Mouse (Mus musculus) embryo, embryonic 10.5 days (tissue): ENCODE data around the gene Hilpda.

Experiments
- DNase-seq: peaks from one replicate; pipeline ENCODE4 v3.0.0-alpha.2; 2015; ENCODE audit warnings: low spot score

The Hilpda gene

DNA sequence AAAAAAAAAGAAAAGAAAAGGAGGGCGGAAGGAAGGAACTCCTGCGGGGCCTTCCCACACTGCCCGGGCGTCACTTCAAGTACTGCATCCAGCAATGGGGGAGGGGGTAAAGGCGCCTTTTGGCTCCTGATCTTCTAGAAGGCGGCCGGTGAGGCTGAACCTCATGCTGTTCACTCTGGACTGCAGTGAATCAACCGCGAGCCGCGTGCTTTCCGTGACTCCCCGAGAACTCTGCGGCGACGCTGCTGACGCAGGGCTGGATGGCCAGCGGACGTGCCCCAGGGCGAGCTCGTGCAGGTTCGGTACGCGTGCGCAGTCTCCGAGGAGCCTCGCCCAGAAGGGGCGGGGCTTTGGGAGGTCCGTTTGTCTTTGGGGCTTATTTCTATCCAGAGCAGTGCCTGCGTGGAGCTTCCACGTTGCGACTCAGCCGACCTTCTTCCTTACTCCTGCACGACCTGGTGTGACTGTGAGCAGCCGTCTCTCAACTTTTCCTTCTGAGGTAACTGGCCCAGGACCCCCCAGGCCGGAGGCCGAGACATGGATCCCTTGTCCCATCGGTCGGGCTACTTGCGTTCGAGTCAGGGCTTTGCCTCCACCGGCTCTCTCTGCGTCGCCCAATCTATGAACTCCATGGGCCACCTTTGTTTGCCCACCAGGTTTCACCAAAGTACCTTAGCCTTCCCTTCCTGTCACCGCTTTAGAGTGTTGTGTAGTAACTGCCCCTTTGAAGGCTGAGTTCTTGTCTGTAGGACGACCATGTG is at the start of gene Hilpda:
Gene Hilpda, plus strand, starts transcription at position 177 of the 761 bp plus-strand sequence.
- peak; percentile 97 for DNase-seq

DNA sequence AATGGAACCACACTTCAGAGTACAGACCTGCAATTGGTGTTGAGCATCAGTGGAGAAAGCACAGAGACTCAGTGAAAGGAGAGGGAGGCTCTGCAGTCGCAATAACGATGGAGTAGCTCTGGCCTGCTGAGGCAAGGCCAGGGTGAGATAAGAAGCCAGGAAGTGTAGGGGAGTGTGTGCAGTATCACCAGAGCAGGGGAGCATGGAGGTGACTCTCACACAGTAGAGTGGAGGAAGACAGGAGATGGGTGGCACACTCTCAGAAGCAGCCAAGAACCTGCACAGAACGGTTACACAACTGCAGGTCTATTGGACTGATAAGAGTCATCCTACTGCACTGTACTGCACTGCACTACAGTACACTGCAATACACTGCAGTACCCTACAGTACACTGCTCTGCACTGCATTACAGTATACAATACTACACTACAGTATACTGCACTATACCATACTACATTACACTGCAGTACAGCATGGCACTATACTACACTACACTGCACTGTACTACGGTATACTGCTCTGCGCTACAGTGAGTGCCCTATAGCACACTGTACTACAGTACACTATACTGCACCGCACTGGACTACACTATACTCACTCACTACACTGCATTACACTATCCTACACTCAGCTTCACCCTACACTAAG is 42.9 kb upstream of the Hilpda start:
- DNase-seq: no peak

DNA sequence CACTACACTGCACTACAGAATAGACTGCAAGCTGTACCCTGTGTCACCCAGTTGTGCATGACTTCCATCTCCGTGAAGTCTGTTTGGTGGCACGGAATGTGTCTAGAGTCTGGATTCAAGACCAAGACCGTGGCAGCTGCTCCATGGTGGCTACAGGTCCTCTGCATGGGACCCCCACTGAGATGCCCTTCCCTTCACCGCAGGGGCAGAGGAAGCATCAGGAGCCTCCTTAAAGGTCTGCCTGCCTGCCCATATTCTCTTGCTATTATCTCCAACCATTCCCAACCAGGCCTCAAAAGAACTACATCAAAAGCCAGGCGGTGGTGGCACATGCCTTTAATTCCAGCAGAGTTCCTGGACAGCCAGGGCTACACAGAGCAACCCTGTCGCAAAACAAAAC is 41.9 kb upstream of the Hilpda start:
- DNase-seq: no peak

DNA sequence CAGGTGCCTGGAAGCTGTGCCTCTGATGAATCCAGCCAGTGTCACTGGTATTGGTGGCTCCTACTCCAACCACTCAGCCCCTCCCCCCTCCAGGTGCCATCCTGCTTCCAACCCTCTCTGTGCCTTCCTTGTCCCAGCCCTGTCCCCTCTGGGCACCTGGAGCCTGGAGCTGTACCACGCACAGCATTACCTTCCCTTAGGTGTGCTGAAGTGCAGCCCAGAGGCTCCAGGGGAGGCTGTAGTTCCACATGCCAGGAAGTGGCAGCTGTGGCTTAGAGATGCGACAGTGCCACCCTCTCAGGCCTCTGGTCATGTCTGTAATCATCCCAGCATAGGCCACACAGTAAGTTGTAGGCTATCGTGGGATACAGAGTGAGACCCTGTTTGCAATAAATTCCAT is 40.5 kb upstream of the Hilpda start:
- no peak for DNase-seq

DNA sequence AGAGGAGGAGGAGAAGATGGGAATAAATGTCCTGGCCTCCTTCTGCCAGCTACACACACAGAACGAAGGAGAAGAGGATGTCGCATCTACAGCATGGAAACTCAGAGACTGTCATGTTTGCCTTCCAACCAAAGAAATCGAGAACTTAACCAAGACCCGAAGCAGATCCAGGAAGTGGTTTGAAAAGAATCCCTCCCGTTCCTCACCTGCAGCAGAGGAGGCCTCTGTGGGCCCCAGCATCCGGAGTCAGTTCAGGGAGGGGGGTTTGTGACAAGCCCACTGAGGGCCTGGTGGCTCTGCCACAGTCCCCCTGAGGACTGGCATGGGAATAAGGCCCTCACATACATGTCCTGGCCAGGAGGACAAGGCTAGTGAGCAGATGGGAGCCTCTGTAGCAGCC is 40.0 kb upstream of the Hilpda start:
- no peak for DNase-seq

DNA sequence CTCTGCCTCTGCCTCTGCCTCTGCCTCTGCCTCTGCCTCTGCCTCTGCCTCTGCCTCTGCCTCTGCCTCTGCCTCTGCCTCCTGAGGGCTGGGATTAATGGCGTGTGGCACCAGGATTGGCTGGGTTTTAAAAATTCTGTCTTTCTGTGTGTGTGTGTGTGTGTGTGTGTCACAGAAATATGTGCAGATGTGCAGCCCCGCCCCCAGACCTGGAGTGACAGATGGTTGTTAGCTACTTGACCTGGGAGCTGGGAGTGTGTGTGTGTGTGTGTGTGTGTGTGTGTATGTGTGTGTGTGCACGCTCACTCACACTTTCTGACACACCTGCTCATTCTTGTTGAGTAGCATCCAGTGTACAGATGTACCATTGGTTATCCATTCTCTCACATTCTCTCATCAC is 38.6 kb upstream of the Hilpda start:
- DNase-seq: no peak

DNA sequence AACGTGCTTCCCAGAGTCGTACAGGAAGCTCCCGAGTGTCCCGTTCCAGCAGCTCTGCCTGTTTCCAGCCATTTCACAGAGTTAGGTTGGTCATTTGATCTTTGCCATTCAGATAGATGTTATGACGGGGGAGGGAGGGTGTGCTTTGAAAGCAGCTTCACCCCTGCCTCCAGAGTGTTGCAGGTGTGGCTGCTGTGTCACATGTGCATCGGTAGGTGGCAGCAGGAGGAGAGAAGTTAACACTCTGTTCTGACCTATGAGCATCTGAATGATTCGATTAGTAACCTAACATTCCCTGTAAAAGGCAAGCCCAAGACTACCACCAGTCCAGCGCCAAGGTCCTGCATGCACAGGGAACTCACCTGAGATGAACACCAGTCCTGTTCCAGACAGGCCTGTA is 38.0 kb upstream of the Hilpda start:
- DNase-seq: peak; percentile 48

DNA sequence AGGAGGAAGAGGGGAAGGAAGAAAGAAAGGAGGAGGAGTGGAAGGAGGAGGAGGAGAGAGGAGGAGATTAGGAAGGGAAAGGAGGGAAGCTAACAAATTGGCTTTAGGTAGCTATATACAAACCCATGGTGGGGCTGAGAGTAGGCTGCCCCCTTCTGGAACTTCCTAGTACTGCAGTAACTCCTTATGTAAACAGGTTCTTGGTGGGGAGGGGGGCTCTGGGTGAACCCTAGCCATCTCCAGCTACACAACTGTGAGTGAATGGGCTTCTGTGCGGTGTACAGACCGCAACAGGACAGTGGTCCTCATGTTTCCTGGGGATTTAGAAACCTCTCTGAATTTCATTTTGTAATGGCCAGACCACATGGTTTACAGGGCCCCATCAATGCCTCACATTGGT is 31.5 kb upstream of the Hilpda start:
- peak; percentile 84 for DNase-seq

DNA sequence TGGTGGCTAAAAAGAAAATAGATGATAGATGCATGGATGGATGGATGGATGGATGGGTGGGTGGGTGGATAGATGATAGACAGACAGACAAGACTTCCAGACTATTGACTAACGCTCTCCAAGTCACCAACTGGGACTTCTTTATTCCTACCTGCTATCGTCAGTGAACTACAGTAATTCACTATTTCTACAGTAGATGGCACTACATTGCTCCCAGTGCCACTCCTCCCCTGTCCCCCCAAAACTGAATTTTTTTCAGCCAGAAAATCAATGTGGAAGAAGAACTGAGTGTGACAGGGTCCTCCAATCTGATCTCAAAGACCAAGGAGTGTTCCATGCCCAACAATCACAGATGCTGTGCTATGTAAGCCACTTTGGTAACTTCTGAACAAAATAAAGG is 30.6 kb upstream of the Hilpda start:
- DNase-seq: peak; percentile 23

DNA sequence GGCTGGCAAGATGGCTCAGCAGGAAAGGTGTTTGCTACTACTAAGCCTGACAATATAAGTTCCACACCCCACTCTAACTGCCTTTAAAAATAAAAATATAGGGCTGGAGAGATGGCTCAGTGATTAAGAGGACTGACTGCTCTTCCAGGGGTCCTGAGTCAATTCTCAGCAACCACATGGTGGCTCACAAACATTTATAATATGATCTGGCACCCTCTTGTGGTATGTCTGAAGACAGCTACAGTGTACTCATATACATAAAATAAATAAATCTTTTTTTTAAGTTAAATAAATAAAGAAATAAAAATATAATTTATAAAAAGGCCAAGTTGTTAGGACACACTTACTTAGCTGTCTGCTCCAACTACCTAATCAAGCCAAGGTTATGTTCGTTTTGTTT is 30.0 kb upstream of the Hilpda start:
- no peak for DNase-seq

DNA sequence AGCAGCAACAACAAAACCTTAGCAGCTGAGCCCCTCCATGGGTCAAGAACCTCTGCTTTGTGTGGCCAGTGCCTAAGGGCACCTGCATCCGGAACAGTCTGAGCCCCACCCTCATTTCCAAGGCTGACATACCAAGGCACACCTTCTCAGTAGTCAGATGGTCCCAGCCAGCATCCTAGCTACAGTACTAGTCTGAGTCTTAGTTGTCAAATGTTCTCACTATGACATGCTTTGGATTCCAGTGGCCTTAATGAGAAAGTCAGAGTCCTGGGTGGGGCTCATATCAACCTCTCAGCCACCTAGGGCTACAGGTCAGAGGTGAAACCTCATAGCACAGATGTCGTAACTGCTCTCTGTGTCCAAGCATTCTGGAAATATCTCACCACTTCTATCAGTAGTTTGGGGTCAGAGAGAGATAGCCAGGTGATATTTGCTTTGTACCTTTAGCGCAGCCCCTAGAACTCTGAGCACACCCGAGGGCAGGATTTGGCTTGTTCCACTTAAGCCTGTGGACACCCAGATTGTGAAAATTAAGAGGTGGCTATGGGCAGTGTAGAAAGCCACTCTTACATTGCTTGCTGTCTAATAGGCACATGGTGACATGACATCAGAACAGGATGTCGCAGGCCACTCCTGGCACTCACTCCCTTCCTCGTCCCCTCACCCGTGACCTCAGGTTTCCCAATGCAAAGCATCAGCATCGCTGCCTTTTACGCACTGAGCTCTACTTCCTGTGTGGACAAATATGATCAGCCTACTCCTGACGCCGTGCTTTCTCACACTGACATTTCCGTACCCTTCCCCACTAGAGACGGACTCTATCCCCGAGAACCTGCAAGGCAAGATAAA is 26.8 kb upstream of the Hilpda start:
- no peak for DNase-seq

DNA sequence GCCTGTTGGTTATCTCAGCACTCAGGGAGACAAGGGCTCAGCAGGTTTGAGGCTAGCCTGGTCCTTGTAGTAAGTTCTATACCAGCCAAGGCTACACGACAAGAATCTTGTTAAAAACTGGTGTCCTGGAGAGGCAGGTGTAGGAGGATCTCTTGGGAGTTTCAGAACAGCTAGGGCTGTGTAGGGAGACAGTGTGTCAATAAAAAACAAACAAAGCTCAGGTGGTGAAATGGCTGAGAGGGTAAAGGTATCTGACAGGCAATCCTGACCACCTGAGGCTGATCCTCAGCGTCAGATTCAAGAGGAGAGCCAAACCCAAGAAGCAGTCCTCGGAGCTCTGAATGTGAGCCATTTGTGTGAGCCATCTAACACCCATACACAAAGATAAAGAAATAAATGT is 26.1 kb upstream of the Hilpda start:
- no peak for DNase-seq

DNA sequence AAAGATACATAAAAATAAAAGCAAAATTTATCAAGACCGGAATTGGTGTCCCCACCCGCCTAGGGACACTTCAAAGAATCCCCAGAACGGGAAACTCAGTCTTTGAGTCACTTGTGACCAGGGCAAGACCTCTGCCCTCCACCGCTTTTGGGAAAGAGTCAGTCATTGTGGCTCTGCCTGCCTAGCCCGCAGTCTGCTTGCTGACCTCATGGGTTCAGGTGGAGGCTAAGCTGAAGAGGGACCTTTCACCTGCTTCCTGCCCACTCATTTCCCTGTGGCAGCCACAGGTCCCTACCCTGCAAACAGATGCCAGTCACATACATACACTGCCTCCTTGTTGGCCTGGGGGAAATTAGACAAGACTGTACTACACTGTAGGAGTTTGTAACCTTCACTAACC is 25.7 kb upstream of the Hilpda start:
- DNase-seq: no peak

DNA sequence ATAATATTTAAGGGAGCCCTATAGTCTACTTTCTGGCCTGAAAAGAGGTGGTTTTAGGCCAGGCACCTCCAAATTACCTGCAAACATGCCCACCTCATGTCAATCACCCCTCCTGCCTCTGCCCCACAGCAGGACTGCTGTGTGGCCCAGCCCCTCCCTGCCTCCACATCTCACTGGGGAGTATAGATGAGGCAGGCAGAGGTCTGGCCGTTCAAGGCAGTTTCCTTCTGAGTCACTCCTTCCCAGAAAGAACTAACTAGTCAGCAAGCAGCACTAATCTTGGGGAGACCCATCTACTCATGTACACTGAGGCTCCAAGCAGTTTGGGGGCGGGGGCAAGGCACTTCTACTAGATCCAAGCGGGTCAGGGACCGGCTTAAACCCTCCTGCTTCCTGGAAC is 25.2 kb upstream of the Hilpda start:
- DNase-seq: no peak

DNA sequence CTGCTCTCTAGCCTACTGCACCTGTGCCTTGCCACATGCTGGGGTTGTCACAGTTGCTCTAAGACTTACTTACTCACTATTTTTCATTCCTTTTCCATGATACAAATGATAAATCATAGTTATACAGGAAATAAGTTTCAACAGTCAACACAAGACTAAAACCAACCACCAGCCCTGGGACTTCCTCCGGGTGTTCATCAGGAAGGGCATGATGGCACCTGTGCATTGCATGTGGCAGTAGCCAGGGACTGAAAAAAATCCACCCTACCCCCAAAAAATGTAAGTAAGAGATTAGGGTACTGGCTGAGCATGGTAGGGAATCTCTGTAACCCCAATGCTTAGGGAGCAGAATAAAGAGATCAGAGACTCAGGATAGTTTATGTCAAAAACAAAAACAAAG is 12.9 kb upstream of the Hilpda start:
- DNase-seq: no peak

DNA sequence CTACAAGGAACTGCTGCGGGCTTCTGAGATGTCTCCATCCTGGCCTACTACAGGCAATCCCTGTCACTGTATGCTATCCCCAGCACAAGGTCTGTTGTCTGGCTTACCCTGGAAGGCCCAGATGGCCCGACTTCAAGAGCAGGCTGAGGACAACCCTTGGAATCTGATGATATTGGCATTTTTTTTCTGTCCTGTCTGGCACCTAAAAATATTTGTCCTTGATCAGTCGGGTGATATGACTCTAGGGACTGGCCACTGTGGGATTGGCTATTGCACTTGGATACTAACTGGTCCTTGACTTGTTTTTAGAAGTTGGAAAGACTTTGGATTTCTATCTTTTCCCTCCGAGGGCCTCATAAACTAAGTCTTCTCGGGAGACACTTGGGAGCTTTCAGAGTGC is 10.5 kb upstream of the Hilpda start:
- no peak for DNase-seq

DNA sequence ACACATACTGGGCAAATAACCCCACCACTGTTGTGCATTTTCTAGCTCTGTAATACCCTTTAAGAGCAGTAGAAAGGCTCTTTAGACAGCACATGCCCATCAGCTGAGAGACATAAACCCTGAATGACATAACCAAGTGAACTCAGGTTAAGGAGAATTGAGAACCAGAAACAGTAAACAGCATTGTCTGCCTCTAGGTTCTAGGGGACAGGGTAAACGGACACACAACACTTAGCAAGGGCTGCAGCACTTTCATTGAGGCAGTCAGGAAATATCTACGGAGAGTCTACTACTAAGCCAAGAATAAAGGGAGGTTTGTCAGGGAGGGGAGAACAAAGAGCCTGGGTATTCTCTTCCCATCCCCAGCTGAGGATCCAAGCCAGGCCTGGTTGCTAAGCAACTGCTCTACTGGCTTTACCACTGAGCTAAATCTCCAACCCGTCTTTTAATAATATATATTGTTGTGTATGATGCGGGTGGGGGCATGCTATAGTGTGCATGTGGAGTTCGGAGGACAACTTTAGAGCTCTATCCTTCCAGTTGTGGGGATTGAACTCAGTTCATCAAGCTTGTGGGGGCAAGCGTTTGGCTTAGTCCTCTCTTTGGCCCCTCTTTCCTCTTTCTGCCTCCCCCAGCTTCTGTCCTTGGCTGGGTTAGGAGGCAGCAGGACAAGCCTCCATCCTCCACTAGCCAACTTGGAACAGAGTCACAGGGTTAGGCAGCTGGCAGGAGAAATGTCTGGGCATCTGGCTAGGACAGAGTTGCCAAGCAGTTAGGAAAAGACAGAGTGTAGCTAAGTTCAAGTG is 8.4 kb upstream of the Hilpda start:
- no peak for DNase-seq

DNA sequence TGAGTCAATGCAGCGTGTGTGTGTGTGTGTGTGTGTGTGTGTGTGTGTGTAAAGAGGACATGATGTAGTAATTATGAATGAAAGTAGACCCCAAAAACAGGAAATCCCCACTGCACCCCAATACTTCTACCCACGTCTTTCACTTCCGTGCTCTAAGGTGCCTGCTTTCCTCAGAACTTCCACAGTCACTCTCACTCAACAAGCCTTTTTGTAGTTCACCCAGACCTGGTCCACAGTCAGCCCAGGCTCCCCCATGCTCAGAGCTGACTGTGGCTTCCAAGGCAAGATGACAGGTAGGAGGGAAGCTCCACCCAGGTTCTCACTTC is 7.9 kb upstream of the Hilpda start:
- DNase-seq: no peak

DNA sequence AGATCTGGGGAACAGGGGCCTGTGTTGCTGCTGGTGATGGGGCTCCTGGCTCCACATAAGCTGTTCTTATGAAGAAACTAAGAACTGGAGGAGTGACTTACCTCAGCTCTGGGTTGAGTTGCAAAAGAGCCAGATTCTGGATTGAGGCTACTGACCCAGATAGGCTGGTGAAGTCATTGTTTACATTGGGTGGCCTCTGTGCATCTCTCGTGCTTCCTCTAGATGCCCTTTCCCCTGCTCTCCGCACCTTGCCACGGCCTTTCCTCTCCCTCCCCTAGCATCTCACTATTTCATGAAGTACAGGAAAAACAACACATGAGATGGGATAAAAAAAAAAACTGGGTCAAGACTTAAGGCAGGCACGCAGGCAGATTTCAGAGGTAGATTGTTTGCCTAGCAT is 5.4 kb upstream of the Hilpda start:
- no peak for DNase-seq

DNA sequence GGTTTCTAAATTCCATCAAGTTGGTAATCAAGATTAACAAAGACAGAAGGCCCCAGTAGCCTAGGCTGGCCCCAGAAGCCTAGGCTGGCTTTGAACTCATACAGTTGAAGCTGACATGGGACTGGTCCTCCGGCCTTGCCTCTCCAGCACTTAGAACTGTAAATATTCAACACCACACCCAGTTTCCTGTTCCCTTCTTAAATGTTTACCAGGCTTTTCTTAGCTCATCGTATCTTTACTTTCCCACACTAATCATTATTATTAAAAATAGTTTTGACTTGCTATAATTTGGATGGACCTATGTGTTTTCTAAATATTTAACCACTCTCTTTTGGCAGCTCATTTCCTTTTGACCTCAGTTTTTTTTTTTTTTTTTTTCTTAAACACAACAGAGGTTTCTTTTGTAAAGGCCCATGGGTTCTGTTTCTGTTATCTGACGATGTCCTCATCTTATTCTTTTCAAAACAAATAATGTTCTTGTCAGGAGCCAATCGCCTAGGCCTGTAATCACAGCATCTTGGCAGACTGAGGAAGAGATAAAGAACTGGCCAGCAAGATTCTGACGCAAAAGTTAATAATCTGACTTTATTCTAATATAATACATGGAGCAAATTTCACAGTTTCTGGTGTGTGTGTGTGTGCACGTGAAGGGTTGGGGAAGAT is 3.2 kb upstream of the Hilpda start:
- no peak for DNase-seq

DNA sequence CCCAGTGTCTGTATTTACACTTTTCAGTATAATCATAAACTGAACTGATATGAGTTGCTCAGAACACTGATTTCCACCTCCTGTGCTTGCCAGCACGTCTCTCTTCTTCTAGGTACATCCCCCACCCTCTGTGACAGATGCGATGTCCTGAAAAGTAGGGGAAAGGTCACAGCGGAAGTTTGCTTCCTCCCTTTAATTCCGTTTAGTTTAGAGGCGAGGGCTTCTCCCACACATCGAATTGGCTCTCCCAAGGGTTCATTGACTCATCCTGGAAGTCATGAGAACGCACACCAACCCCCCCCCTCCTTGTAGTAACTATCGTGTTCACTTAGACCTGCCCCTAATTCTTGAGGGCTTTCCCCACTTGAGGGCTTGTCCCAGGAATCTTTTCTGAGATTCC is 1.3 kb upstream of the Hilpda start:
- DNase-seq: peak; percentile 40

DNA sequence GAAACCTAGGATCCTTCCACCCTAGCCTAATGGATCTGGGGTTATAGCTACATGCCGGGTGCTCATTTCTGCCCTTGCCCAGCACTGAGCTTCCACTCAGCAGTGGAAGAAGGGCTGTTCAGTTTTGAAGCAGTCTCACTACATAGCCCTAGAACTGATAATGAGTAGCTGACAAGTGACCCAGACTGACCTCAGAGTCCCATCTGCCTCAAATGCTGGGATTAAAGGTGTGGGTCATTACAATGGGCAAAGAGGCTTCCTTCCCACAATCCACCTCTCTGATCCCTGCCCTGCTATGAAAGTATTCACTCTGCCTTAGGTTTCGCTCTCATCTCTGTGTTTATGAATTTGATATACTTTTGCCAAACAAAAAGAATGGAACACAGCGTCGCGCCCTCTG is 4.5 kb downstream of the Hilpda start:
- no peak for DNase-seq
